Mouse (Mus musculus): ENCODE measurements around the gene Vegfa. TPM values are rescaled to one million over a fixed set of nuclear protein-coding genes. Genes with fewer than 3 reads are reported as not detected.

Vegfa gene
- polyA plus RNA-seq, 1 experiment from 2014 or later, result 4.6 TPM

DNA sequence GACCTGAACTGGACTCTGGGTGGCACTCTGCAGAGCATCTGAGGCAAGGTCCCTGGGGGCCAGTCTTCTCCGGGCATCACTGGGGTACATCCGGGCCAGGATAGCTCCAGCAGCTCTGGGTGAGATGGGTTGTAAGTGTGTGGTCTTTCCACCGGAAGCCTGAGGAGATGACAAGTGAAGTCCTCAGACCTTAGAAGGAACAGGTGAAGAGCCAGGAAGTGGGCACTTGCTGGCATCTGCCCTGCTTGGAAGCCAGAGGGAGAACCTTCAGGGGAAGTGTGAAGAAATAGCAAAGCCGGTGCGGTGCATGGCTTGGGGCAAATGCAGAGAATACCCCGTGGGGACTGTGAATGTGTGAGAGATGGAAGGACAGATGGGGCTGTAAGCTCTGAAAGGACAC lies 21.7 kb downstream of the Vegfa start:
- no peak overlapping the region for H3K27ac ChIP-seq (ENCODE audit: low read depth, low read length)
- 82% methylated on average over 6 of the region's 6 CpGs for WGBS

GRCm38 (mm10) chr17:46009182-46009581 lies 23.0 kb downstream of the Vegfa start:
- DNase-seq (ENCODE audit: low spot score), result no peak
- Histone ChIP-seq H3K4me2 (no peak overlapping the region), H3K9ac (ENCODE audit: low read depth, low read length) (peak overlapping the region; percentile 12; the same call in 1 of the 2 replicates), H3K4me1 (replicated peaks; ENCODE audit: control insufficient read depth, insufficient read depth, low read length) (peaks cover 2% of the 10 kb centered on the region; the same call in 1 of the 2 replicates), H3K27me3 (replicated peaks; ENCODE audit: control insufficient read depth, insufficient read depth, low read length) (no peaks in the 10 kb centered on the region), H3K27ac (ENCODE audit: low read depth, low read length) (no peak overlapping the region), H3K4me3 (ENCODE audit: low read depth, low read length) (no peak overlapping the region), H3K36me3 (ENCODE audit: control insufficient read depth, insufficient read depth, low read length) (no peaks in the 10 kb centered on the region), H3K9me3 (ENCODE audit: control insufficient read depth, low read length) (no peaks in the 10 kb centered on the region)
- no peak for ATAC-seq (replicated peaks; ENCODE audit: low FRiP score)
- WGBS, result 53% methylated on average over 7 of the region's 7 CpGs

More for the DNA sequence above, 21.7 kb downstream of the Vegfa start:
- Histone ChIP-seq H3K9ac (ENCODE audit: low read depth, low read length) (no peak overlapping the region), H3K4me2 (no peak overlapping the region), H3K4me1 (replicated peaks; ENCODE audit: control insufficient read depth, insufficient read depth, low read length) (peaks cover 2% of the 10 kb centered on the region; the same call in 1 of the 2 replicates), H3K4me3 (ENCODE audit: low read depth, low read length) (no peak overlapping the region), H3K36me3 (ENCODE audit: control insufficient read depth, insufficient read depth, low read length) (no peaks in the 10 kb centered on the region), H3K9me3 (ENCODE audit: control insufficient read depth, low read length) (no peaks in the 10 kb centered on the region), H3K27me3 (replicated peaks; ENCODE audit: control insufficient read depth, insufficient read depth, low read length) (no peaks in the 10 kb centered on the region)
- DNase-seq (ENCODE audit: low spot score) (no peak), ATAC-seq (replicated peaks; ENCODE audit: low FRiP score) (no peak)

- no peaks in the 10 kb centered on the region for H3K9me3 ChIP-seq (ENCODE audit: control insufficient read depth, low read length)
- H3K36me3 ChIP-seq (ENCODE audit: control insufficient read depth, insufficient read depth, low read length), result no peaks in the 10 kb centered on the region
- peaks cover 2% of the 10 kb centered on the region; the same call in 1 of the 2 replicates for H3K4me1 ChIP-seq (replicated peaks; ENCODE audit: control insufficient read depth, insufficient read depth, low read length)
- H3K4me2 ChIP-seq, result no peak overlapping the region
- no peak for DNase-seq (ENCODE audit: low spot score)
- H3K9ac ChIP-seq (ENCODE audit: low read depth, low read length), result no peak overlapping the region
- no peak for ATAC-seq (replicated peaks; ENCODE audit: low FRiP score)
- H3K27me3 ChIP-seq (replicated peaks; ENCODE audit: control insufficient read depth, insufficient read depth, low read length), result no peaks in the 10 kb centered on the region
- no peak overlapping the region for H3K4me3 ChIP-seq (ENCODE audit: low read depth, low read length)
- WGBS, result 78% methylated on average over 3 of the region's 3 CpGs
- H3K27ac ChIP-seq (ENCODE audit: low read depth, low read length), result no peak overlapping the region
These were observed 26.7 kb downstream of the Vegfa start for GRCm38 (mm10) chr17:46005458-46005857.

GRCm38 (mm10) chr17:46004482-46004881 lies 27.7 kb downstream of the Vegfa start:
- no peak for ATAC-seq (replicated peaks; ENCODE audit: low FRiP score)
- 78% methylated on average over 5 of the region's 5 CpGs for WGBS

DNA sequence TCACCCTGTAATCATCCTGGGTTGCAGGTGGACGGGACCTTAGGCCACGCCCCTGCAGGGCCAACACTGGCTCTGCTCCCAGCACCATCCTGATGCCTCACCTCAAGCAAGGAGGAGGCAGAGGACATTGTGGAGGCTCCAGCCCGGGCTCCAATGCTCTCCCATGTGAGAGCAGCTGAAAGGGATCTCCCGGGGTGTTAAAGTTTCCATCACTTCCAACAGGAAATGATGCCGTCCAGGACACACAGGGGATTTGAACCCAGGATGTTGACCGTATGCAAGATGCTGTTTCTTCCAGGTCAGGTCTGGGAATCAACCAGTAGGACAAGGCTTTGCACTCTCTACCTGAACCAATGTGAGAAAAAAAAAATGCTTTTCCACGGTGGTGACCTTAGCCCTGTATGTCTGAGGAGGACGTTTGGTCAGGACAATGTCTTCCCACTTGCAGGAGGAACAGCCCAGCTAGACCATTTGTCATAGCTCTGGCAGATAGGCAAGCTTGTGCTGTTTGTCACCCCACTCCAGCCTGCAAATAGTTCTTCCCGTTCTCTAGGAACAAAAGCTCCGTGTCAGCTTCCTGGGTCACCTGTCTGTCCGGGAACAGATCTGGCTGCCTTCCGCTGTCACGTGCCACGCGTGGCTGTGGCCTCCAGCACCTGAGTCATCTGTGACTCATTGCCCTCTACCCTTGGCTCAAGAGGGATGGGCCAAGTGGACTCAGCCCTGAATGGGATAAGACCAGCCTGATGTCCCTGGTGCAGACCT lies 28.3 kb downstream of the Vegfa start:
- no peak overlapping the region for H3K4me2 ChIP-seq
- H3K4me1 ChIP-seq (replicated peaks; ENCODE audit: control insufficient read depth, insufficient read depth, low read length), result no peaks in the 10 kb centered on the region
- no peak overlapping the region for H3K27ac ChIP-seq (ENCODE audit: low read depth, low read length)
- H3K4me3 ChIP-seq (ENCODE audit: low read depth, low read length), result no peak overlapping the region
- no peak overlapping the region for H3K9ac ChIP-seq (ENCODE audit: low read depth, low read length)
- DNase-seq (ENCODE audit: low spot score) (no peak), ATAC-seq (replicated peaks; ENCODE audit: low FRiP score) (no peak)
- H3K27me3 ChIP-seq (replicated peaks; ENCODE audit: control insufficient read depth, insufficient read depth, low read length), result no peaks in the 10 kb centered on the region
- no peaks in the 10 kb centered on the region for H3K36me3 ChIP-seq (ENCODE audit: control insufficient read depth, insufficient read depth, low read length)
- 74% methylated on average over 15 of the region's 15 CpGs for WGBS
- H3K9me3 ChIP-seq (ENCODE audit: control insufficient read depth, low read length), result no peaks in the 10 kb centered on the region

More at GRCm38 (mm10) chr17:46004482-46004881, 27.7 kb downstream of the Vegfa start:
- peaks cover 2% of the 10 kb centered on the region; the same call in 1 of the 2 replicates for H3K4me1 ChIP-seq (replicated peaks; ENCODE audit: control insufficient read depth, insufficient read depth, low read length)
- no peak overlapping the region for H3K9ac ChIP-seq (ENCODE audit: low read depth, low read length)
- H3K36me3 ChIP-seq (ENCODE audit: control insufficient read depth, insufficient read depth, low read length), result no peaks in the 10 kb centered on the region
- H3K27me3 ChIP-seq (replicated peaks; ENCODE audit: control insufficient read depth, insufficient read depth, low read length), result no peaks in the 10 kb centered on the region
- no peak overlapping the region for H3K4me3 ChIP-seq (ENCODE audit: low read depth, low read length)
- no peaks in the 10 kb centered on the region for H3K9me3 ChIP-seq (ENCODE audit: control insufficient read depth, low read length)
- DNase-seq (ENCODE audit: low spot score), result no peak
- H3K4me2 ChIP-seq, result no peak overlapping the region
- no peak overlapping the region for H3K27ac ChIP-seq (ENCODE audit: low read depth, low read length)

DNA sequence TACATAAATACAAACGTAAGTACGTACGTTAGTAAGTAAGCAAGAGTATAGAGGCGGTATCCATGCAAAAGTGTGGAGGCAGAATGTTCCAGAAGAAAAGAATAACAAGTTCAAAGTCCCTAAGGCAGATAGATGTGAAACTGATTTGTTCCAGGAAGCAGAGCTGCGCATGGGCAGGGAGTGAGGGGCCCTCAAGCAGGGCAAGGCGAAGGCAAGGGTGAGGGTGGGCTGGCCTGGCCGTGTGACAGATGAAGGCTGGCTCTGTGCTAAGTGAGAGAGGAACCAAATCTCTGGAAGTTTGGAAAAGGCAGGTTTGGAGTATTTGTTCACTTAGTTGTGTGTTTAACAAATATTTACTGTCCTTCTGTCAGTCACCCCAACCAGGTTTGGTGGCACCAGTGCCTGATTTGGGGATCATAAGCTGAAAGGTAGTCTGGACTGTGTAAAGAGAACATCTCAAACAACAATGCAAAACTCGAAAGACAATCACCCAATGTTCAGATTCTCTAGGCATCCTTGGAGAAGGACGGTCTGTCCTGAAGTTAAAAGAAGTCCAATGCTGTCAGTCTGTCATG lies 32.7 kb downstream of the Vegfa start:
- H3K9ac ChIP-seq (ENCODE audit: low read depth, low read length), result no peak overlapping the region
- DNase-seq (ENCODE audit: low spot score), result no peak
- H3K27me3 ChIP-seq (replicated peaks; ENCODE audit: control insufficient read depth, insufficient read depth, low read length), result no peaks in the 10 kb centered on the region; the same call in 1 of the 2 replicates
- no peak overlapping the region for H3K27ac ChIP-seq (ENCODE audit: low read depth, low read length)
- H3K36me3 ChIP-seq (ENCODE audit: control insufficient read depth, insufficient read depth, low read length), result no peaks in the 10 kb centered on the region
- H3K9me3 ChIP-seq (ENCODE audit: control insufficient read depth, low read length), result no peaks in the 10 kb centered on the region
- H3K4me1 ChIP-seq (replicated peaks; ENCODE audit: control insufficient read depth, insufficient read depth, low read length), result no peaks in the 10 kb centered on the region
- 75% methylated on average over 9 of the region's 9 CpGs for WGBS
- H3K4me2 ChIP-seq, result no peak overlapping the region
- ATAC-seq (replicated peaks; ENCODE audit: low FRiP score), result no peak
- H3K4me3 ChIP-seq (ENCODE audit: low read depth, low read length), result no peak overlapping the region

DNA sequence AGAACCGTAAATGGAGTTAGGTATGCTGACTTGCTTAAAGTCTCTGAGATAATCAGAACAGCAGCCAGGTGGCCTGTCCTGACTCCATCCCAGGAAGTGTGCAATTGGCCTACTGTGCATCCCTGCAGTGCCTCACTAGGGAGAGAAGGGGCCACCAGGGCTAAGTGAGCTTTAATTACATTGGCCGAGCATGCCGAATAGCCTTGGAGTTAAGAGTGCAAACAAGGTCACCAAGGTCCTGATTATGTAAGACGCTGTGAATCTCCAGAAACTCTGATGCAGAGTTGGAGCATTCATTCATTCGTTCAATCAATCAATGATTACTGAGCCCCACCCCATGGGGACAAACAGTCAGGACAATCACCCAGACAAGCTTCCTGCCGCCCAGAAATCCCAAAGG lies 33.8 kb downstream of the Vegfa start:
- Histone ChIP-seq H3K27ac (ENCODE audit: low read depth, low read length) (no peak overlapping the region), H3K4me1 (replicated peaks; ENCODE audit: control insufficient read depth, insufficient read depth, low read length) (no peaks in the 10 kb centered on the region), H3K27me3 (replicated peaks; ENCODE audit: control insufficient read depth, insufficient read depth, low read length) (no peaks in the 10 kb centered on the region; the same call in 1 of the 2 replicates), H3K9me3 (ENCODE audit: control insufficient read depth, low read length) (no peaks in the 10 kb centered on the region), H3K36me3 (ENCODE audit: control insufficient read depth, insufficient read depth, low read length) (no peaks in the 10 kb centered on the region), H3K4me2 (no peak overlapping the region), H3K9ac (ENCODE audit: low read depth, low read length) (no peak overlapping the region), H3K4me3 (ENCODE audit: low read depth, low read length) (no peak overlapping the region)
- DNase-seq (ENCODE audit: low spot score) (no peak), ATAC-seq (replicated peaks; ENCODE audit: low FRiP score) (no peak)
- WGBS, result 44% methylated on average over 6 of the region's 6 CpGs

DNA sequence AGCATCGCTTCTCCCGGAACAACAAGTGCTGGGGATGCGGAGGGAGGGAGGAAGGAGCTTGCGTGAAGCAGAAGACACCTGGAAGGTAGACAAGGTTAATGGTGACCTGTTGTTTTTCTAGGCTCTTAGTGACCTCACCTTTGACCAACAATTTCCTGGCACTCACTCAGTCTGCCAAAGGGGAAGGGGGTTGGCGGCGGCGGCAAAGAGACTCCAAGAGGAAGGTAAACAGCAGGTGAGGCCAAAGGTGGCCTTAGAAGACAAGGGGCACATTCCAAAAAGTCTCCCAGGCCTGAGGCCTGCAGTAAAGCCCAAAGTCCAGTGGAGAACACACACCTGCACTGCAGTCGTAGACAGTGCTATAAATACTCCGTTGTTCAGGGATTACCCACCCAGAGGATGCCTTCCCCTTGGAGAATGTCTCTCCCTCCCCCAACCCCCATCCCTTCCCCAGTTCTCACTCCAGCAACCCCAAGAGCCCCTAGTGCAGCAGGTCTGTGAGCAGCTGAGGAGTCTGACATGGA lies 35.2 kb downstream of the Vegfa start:
- H3K9me3 ChIP-seq (ENCODE audit: control insufficient read depth, low read length), result no peaks in the 10 kb centered on the region
- no peaks in the 10 kb centered on the region for H3K4me1 ChIP-seq (replicated peaks; ENCODE audit: control insufficient read depth, insufficient read depth, low read length)
- DNase-seq (ENCODE audit: low spot score) (no peak), ATAC-seq (replicated peaks; ENCODE audit: low FRiP score) (no peak)
- H3K36me3 ChIP-seq (ENCODE audit: control insufficient read depth, insufficient read depth, low read length), result no peaks in the 10 kb centered on the region
- H3K27me3 ChIP-seq (replicated peaks; ENCODE audit: control insufficient read depth, insufficient read depth, low read length), result no peaks in the 10 kb centered on the region; the same call in 1 of the 2 replicates
- no peak overlapping the region; the same call in 1 of the 2 replicates for H3K27ac ChIP-seq (ENCODE audit: low read depth, low read length)
- 77% methylated on average over 9 of the region's 9 CpGs for WGBS
- no peak overlapping the region for H3K4me3 ChIP-seq (ENCODE audit: low read depth, low read length)
- H3K4me2 ChIP-seq, result no peak overlapping the region
- H3K9ac ChIP-seq (ENCODE audit: low read depth, low read length), result no peak overlapping the region

All from liver, embryonic 11.5 days (tissue).